Mouse (Mus musculus) MEL (cell line): ENCODE data around the gene Mus81. TPM values are rescaled to one million over a fixed set of nuclear protein-coding genes. Genes with fewer than 3 reads are reported as not detected.
A peak's percentile ranks its signal among the peaks of the same experiment; 100 is the strongest.
"Not testable (repeated sequence)": the region's sequence is repeated elsewhere in the genome, so short reads cannot be mapped to it uniquely, and the experiment has no call there.

Source experiments
- DNase-seq: peaks from one replicate; pipeline ENCODE4 v3.0.0; 2011; ENCODE audit warnings: low read depth, low spot score
- H3K27ac ChIP-seq: 2 replicates; pipeline ENCODE4 v1.5.1; 2012; ENCODE audit warnings: low read depth, mild to moderate bottlenecking, control low read depth, low read length, moderate library complexity; ENCODE audit not compliant: control insufficient read depth
- H3K27me3 ChIP-seq, 2 experiments: fragments of 150-350 bp in 1 of 2; sonication (generic) in 1 of 2; 2 replicates each; pipeline ENCODE4 v1.6.1; 2012; ENCODE audit warnings: low read length in 2 of 2, mild to moderate bottlenecking in 2 of 2, improper control_type of control experiment in 1 of 2, moderate library complexity in 1 of 2; ENCODE audit not compliant: insufficient read depth in 2 of 2, control insufficient read depth in 1 of 2
- H3K36me3 ChIP-seq, 2 experiments: 2 replicates each; pipeline ENCODE4 v1.6.1; 2012 to 2014; ENCODE audit warnings: low read length in 2 of 2, improper control_type of control experiment in 1 of 2, inconsistent platforms in 1 of 2, mild to moderate bottlenecking in 1 of 2; ENCODE audit not compliant: insufficient read depth in 2 of 2, control insufficient read depth in 1 of 2
- H3K4me1 ChIP-seq, 2 experiments: fragments of 150-350 bp in 1 of 2; sonication (generic) in 1 of 2; 2 replicates each; pipeline ENCODE4 v1.6.1; 2012; ENCODE audit warnings: low read length in 2 of 2, improper control_type of control experiment in 1 of 2, mild to moderate bottlenecking in 1 of 2; ENCODE audit not compliant: insufficient read depth in 2 of 2, control insufficient read depth in 1 of 2
- H3K4me3 ChIP-seq, 2 experiments: fragments of 150-350 bp in 1 of 2; sonication (generic) in 1 of 2; 2 replicates each; pipeline ENCODE4 v1.5.1; 2012; ENCODE audit warnings: low read depth in 2 of 2, low read length in 2 of 2, mild to moderate bottlenecking in 2 of 2, moderate library complexity in 2 of 2, control low read depth in 1 of 2, improper control_type of control experiment in 1 of 2; ENCODE audit not compliant: control insufficient read depth in 1 of 2, insufficient read depth in 1 of 2
- H3K79me2 ChIP-seq: 2 replicates; pipeline ENCODE4 v1.6.1; 2012; ENCODE audit warnings: mild to moderate bottlenecking, low read length, moderate library complexity; ENCODE audit not compliant: control insufficient read depth, poor library complexity, insufficient read depth
- H3K9ac ChIP-seq: 2 replicates; pipeline ENCODE4 v1.6.1; 2012; ENCODE audit warnings: low read depth, mild to moderate bottlenecking, control low read depth, low read length, moderate library complexity; ENCODE audit not compliant: control insufficient read depth, poor library complexity, severe bottlenecking
- H3K9me3 ChIP-seq: fragments of 150-350 bp; sonication (generic); replicated peaks from 2 replicates; pipeline ENCODE4 v1.6.1; 2012; ENCODE audit warnings: mild to moderate bottlenecking, low read length, improper control_type of control experiment, moderate library complexity; ENCODE audit not compliant: insufficient read depth
- BHLHE40 ChIP-seq: IDR thresholded peaks from 2 replicates; pipeline ENCODE4 v1.6.1; 2012; ENCODE audit warnings: low read depth, mild to moderate bottlenecking, inconsistent platforms, low read length, improper control_type of control experiment, borderline replicate concordance
- CHD1 ChIP-seq: IDR thresholded peaks from 2 replicates; pipeline ENCODE4 v1.6.1; 2012; ENCODE audit warnings: low read depth, mild to moderate bottlenecking, inconsistent platforms, low read length, improper control_type of control experiment
- CTCF ChIP-seq, 3 experiments: IDR thresholded peaks in 2 of 3; conservative IDR thresholded peaks in 1 of 3; 2 replicates each; pipeline ENCODE4 v1.5.1; 2011 to 2012; ENCODE audit warnings: low read length in 3 of 3, low read depth in 2 of 3, mild to moderate bottlenecking in 2 of 3, improper control_type of control experiment in 1 of 3, inconsistent platforms in 1 of 3, mixed read lengths in 1 of 3, moderate library complexity in 1 of 3; ENCODE audit not compliant: control insufficient read depth in 1 of 3, insufficient read depth in 1 of 3, poor library complexity in 1 of 3, severe bottlenecking in 1 of 3
- E2F4 ChIP-seq: IDR thresholded peaks from 2 replicates; pipeline ENCODE4 v1.6.1; 2011; ENCODE audit warnings: low read depth, low read length, improper control_type of control experiment, borderline replicate concordance
- EP300 ChIP-seq, 2 experiments: IDR thresholded peaks; 2 replicates each; pipeline ENCODE4 v1.6.1; 2011; ENCODE audit warnings: improper control_type of control experiment in 2 of 2, low read length in 2 of 2, low read depth in 1 of 2, mild to moderate bottlenecking in 1 of 2
- GABPA ChIP-seq: IDR thresholded peaks from 2 replicates; pipeline ENCODE4 v1.6.1; 2012; ENCODE audit warnings: low read depth, mild to moderate bottlenecking, inconsistent platforms, low read length, improper control_type of control experiment, moderate library complexity
- GATA1 ChIP-seq: IDR thresholded peaks from 2 replicates; pipeline ENCODE4 v1.6.1; 2011; ENCODE audit warnings: low read depth, low read length, improper control_type of control experiment
- HCFC1 ChIP-seq: IDR thresholded peaks from 2 replicates; pipeline ENCODE4 v1.6.1; 2012; ENCODE audit warnings: low read depth, mild to moderate bottlenecking, inconsistent platforms, low read length, improper control_type of control experiment, moderate library complexity
- KAT2A ChIP-seq: conservative IDR thresholded peaks from 2 replicates; pipeline ENCODE4 v1.6.1; 2012; ENCODE audit warnings: low read depth, low read length, improper control_type of control experiment, inconsistent platforms
- MAFK ChIP-seq: IDR thresholded peaks from 2 replicates; pipeline ENCODE4 v1.6.1; 2011; ENCODE audit warnings: low read depth, mild to moderate bottlenecking, low read length, improper control_type of control experiment, borderline replicate concordance
- MAZ ChIP-seq: IDR thresholded peaks from 2 replicates; pipeline ENCODE4 v1.6.1; 2012; ENCODE audit warnings: low read depth, mild to moderate bottlenecking, inconsistent platforms, low read length, improper control_type of control experiment
- MEF2A ChIP-seq: IDR thresholded peaks from 2 replicates; pipeline ENCODE4 v1.6.1; 2014; ENCODE audit warnings: low read depth, mild to moderate bottlenecking, inconsistent platforms, low read length, improper control_type of control experiment; ENCODE audit not compliant: poor library complexity, insufficient replicate concordance, severe bottlenecking; ENCODE audit errors: extremely low read depth
- MXI1 ChIP-seq: IDR thresholded peaks from 2 replicates; pipeline ENCODE4 v1.6.1; 2011; ENCODE audit warnings: mild to moderate bottlenecking, low read depth, low read length, improper control_type of control experiment
- MYB ChIP-seq: IDR thresholded peaks from 2 replicates; pipeline ENCODE4 v1.6.1; 2011; ENCODE audit warnings: mild to moderate bottlenecking, low read depth, low read length, improper control_type of control experiment
- MYC ChIP-seq: IDR thresholded peaks from 2 replicates; pipeline ENCODE4 v1.6.1; 2011; ENCODE audit warnings: low read depth, mild to moderate bottlenecking, low read length, improper control_type of control experiment, moderate library complexity
- NELFE ChIP-seq: IDR thresholded peaks from 2 replicates; pipeline ENCODE4 v1.6.1; 2011; ENCODE audit warnings: low read depth, low read length, improper control_type of control experiment
- POLR2AphosphoS2 ChIP-seq: IDR thresholded peaks from 2 replicates; pipeline ENCODE4 v1.6.1; 2011; ENCODE audit warnings: low read length, improper control_type of control experiment
- RCOR1 ChIP-seq: IDR thresholded peaks from 2 replicates; pipeline ENCODE4 v1.6.1; 2012; ENCODE audit warnings: low read depth, mild to moderate bottlenecking, inconsistent platforms, low read length, improper control_type of control experiment
- SIN3A ChIP-seq: IDR thresholded peaks from 2 replicates; pipeline ENCODE4 v1.6.1; 2012; ENCODE audit warnings: low read length, improper control_type of control experiment, inconsistent platforms
- SMC3 ChIP-seq: IDR thresholded peaks from 2 replicates; pipeline ENCODE4 v1.6.1; 2011; ENCODE audit warnings: low read depth, low read length, improper control_type of control experiment
- TBP ChIP-seq: IDR thresholded peaks from 2 replicates; pipeline ENCODE4 v1.8.0; 2011; ENCODE audit warnings: low read depth, low read length, improper control_type of control experiment
- TCF12 ChIP-seq: IDR thresholded peaks from 2 replicates; pipeline ENCODE4 v1.6.1; 2014; ENCODE audit warnings: low read depth, mild to moderate bottlenecking, inconsistent platforms, low read length, improper control_type of control experiment, moderate library complexity
- UBTF ChIP-seq: IDR thresholded peaks from 2 replicates; pipeline ENCODE4 v1.6.1; 2012; ENCODE audit warnings: low read depth, mild to moderate bottlenecking, inconsistent platforms, low read length, improper control_type of control experiment, moderate library complexity, borderline replicate concordance; ENCODE audit not compliant: insufficient read depth
- USF1 ChIP-seq: IDR thresholded peaks from 2 replicates; pipeline ENCODE4 v1.6.1; 2014; ENCODE audit warnings: low read depth, mild to moderate bottlenecking, inconsistent platforms, low read length, improper control_type of control experiment, moderate library complexity
- ZC3H11A ChIP-seq: IDR thresholded peaks from 2 replicates; pipeline ENCODE4 v1.6.1; 2012; ENCODE audit warnings: low read depth, mild to moderate bottlenecking, inconsistent platforms, low read length, improper control_type of control experiment
- ZNF384 ChIP-seq: IDR thresholded peaks from 2 replicates; pipeline ENCODE4 v1.6.1; 2012; ENCODE audit warnings: low read depth, mild to moderate bottlenecking, inconsistent platforms, low read length, improper control_type of control experiment
- polyA plus RNA-seq, 2 experiments: library from polyadenylated mRNA; stranded (reverse) in 1 of 2; unstranded in 1 of 2; fragments of >175 nt in 1 of 2; fragments of >200 nt in 1 of 2; gene quantifications; 2 replicates each; pipeline versions ENCODE4 v1.2.1 to v1.2.4; 2012; ENCODE audit warnings: low replicate concordance in 2 of 2, low read depth in 1 of 2; ENCODE audit not compliant: insufficient read length in 2 of 2, insufficient read depth in 1 of 2, missing spikeins in 1 of 2
- total RNA-seq: library from RNA; depleted of rRNA; stranded (reverse); fragments of 300-350 nt; gene quantifications from 2 replicates; pipeline ENCODE4 v1.2.3, GENCODE M21; 2012

Gene Mus81
- total and polyA plus RNA-seq, 3 experiments = 38.9 to 50.5 TPM; not detected in 1

- TF ChIP-seq RCOR1 = no peak
- TF ChIP-seq SIN3A = peak; percentile 75; the same call in 1 of the 2 replicates
- TF ChIP-seq NELFE = peak; percentile 99
- TF ChIP-seq EP300 (IDR thresholded peaks at IDR 0.05; ENCODE audit: low read depth in 1 of 2, low read length in 2 of 2) = peak in 1 of 2 experiments; percentile 27; a peak in 1 of 4 replicates
- TF ChIP-seq ZNF384 = no peak
- TF ChIP-seq USF1 = no peak; the same call in none of the 2 replicates
- no peak for TF ChIP-seq GABPA
- TF ChIP-seq MAFK = no peak
- TF ChIP-seq SMC3 = no peak
- no peak for TF ChIP-seq BHLHE40
- TF ChIP-seq KAT2A = peak; percentile 84
- TF ChIP-seq ZC3H11A = no peak
- TF ChIP-seq TBP = peak; percentile 94
- peak; percentile 97 for TF ChIP-seq HCFC1
These were observed 2.2 kb upstream of the Mus81 start, which contains the start of gene Cfl1 (continued) for GRCm38 (mm10) chr19:5490313-5490897.

- H3K9me3 ChIP-seq, H3K27me3 ChIP-seq, DNase-seq: not testable (repeated sequence)
- Histone ChIP-seq H3K36me3 (peaks cover 0 to 13% of the 10 kb centered on the region in 2 experiments), H3K79me2 (peaks cover 31% of the 10 kb centered on the region), H3K4me1 (peaks cover 0 to 12% of the 10 kb centered on the region in 2 experiments; a peak in 2 of 4 replicates), H3K4me3 (peak overlapping the region; percentile 52 to 58), H3K9ac (peak overlapping the region; percentile 62), H3K27ac (peak overlapping the region; percentile 89)
- peak; percentile 64; the same call in 1 of the 2 replicates for TF ChIP-seq E2F4
These were observed 1.5 kb upstream of the Mus81 start for GRCm38 (mm10) chr19:5489721-5490120.

- Histone ChIP-seq H3K9me3 (no peaks in the 10 kb centered on the region), H3K4me3 (peak overlapping the region; percentile 52 to 58), H3K79me2 (peaks cover 31% of the 10 kb centered on the region), H3K27ac (peak overlapping the region; percentile 89), H3K9ac (peak overlapping the region; percentile 69), H3K4me1 (peaks cover 0 to 12% of the 10 kb centered on the region in 2 experiments; a peak in 2 of 4 replicates), H3K36me3 (peaks cover 0 to 13% of the 10 kb centered on the region in 2 experiments), H3K27me3 (no peaks in the 10 kb centered on the region)
- DNase-seq = peak; percentile 99
- TF ChIP-seq USF1 (peak; percentile 36), UBTF (no peak), MYB (no peak), GABPA (no peak), TCF12 (peak; percentile 50; the same call in 1 of the 2 replicates), GATA1 (no peak), POLR2AphosphoS2 (peak; percentile 70), SMC3 (no peak), ZNF384 (no peak), MYC (no peak; the same call in none of the 2 replicates), E2F4 (no peak), RCOR1 (no peak), ZC3H11A (no peak), MAZ (peak; percentile 94), MEF2A (no peak), MXI1 (peak; percentile 84), NELFE (peak; percentile 83), CHD1 (no peak), CTCF (IDR thresholded peaks at IDR 0.05 in 2 of 3, conservative IDR thresholded peaks at IDR 0.05 in 1 of 3; ENCODE audit: control insufficient read depth in 1 of 3, insufficient read depth in 1 of 3, low read depth in 2 of 3, low read length in 3 of 3, poor library complexity in 1 of 3, severe bottlenecking in 1 of 3) (no peak)
These were observed 823 bp upstream of the Mus81 start for GRCm38 (mm10) chr19:5488878-5489571.
